Mouse (Mus musculus) ovary, adult 2 months (tissue): Measurements from ENCODE around the gene Gigyf1. TPM values are rescaled to one million over a fixed set of nuclear protein-coding genes. Genes with fewer than 3 reads are reported as not detected.

Experiments
- polyA plus RNA-seq: library from polyadenylated mRNA; depleted of rRNA; stranded (reverse); fragments of >200 nt; gene quantifications from 2 replicates; pipeline ENCODE4 v1.2.3, GENCODE M21; 2012; rRNA removed

Gene Gigyf1
- 49.3 and 49.4 TPM in 2 replicates for polyA plus RNA-seq

GRCm38 (mm10) chr5:137518436-137518835 is at the start of gene Gigyf1:
Gene Gigyf1, plus strand, starts transcription at chr5:137518548.

DNA sequence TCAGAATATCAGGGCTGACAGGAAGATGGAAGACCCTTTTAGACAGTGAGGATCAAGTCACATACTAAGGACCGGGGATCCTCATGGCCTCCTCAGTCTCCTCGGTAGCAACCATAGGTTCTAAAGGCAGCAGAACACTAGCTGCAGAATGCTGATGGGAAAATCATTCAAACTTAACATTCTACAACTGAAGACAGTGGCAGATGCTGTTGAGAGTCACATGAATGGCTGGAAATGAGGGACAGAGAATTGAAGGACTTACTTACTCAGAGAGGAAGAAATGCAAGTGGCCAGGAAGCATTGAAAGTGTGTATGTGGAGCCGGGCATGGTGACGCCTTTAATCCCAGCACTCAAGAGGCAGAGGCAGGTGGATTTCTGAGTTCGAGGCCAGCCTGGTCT is 41.4 kb upstream of the Gigyf1 start, which contains the start of gene Zan:
Gene Zan, minus strand, starts transcription at position 101 of the 400 bp plus-strand sequence.

GRCm38 (mm10) chr5:137501709-137502666 is 16.4 kb upstream of the Gigyf1 start, which contains the start of gene Pop7:
Gene Pop7, minus strand, starts transcription at chr5:137502518.

GRCm38 (mm10) chr5:137533117-137533827 is 14.9 kb downstream of the Gigyf1 start, which contains the start of the genes Epo and Gnb2:
Gene Epo, minus strand, starts transcription at chr5:137533242.
Gene Gnb2, minus strand, starts transcription at chr5:137533510.

GRCm38 (mm10) chr5:137553411-137553837 is 35.1 kb downstream of the Gigyf1 start, which contains the start of gene Actl6b:
Gene Actl6b, plus strand, starts transcription at chr5:137553517.

DNA sequence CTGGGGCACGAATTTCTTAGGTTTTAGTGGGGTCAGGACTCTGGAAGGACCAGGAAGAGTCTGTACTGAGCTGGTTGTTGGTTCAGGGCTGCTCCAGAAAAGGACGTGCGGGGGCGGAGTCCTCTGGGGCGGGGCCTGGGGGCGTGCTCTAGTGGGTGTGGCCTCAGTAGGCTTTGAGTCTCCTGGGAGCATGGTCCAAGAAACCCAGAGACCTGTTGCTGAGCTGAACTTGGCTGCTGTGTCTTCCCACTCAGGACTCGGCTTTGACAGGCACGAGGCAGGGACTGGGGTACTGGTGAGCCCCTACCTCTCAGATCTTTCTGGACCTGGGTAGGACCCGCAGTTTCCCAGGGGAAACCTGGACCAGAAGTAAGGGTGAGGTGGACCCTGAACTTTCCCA is 51.3 kb downstream of the Gigyf1 start, which contains the start of gene Tfr2:
Gene Tfr2, plus strand, starts transcription at position 176 of the 400 bp plus-strand sequence.

Other genes starting within 250 kb of the Gigyf1 start
- gene Ache, start 231.0 kb upstream of the Gigyf1 start, polyA plus RNA-seq: 1.2 and 1.3 TPM in 2 replicates
- gene Ufsp1, start 223.9 kb upstream of the Gigyf1 start, polyA plus RNA-seq: 12.0 and 14.2 TPM in 2 replicates
- gene Srrt, start 210.9 kb upstream of the Gigyf1 start, polyA plus RNA-seq: 163 and 171 TPM in 2 replicates
- 99.6 and 100.0 TPM in 2 replicates for gene Trip6, start 204.1 kb upstream of the Gigyf1 start, polyA plus RNA-seq
- gene Slc12a9, start 185.0 kb upstream of the Gigyf1 start, polyA plus RNA-seq: 33.8 and 36.0 TPM in 2 replicates
- gene Ephb4, start 168.4 kb upstream of the Gigyf1 start, polyA plus RNA-seq: 77.9 and 78.8 TPM in 2 replicates
- gene Zan, start 41.5 kb upstream of the Gigyf1 start, polyA plus RNA-seq: 0.28 and 0.45 TPM in 2 replicates
- 50.2 and 64.6 TPM in 2 replicates for gene Pop7, start 16.0 kb upstream of the Gigyf1 start, polyA plus RNA-seq
- gene Epo, start 14.7 kb downstream of the Gigyf1 start, polyA plus RNA-seq: 0.60 TPM in 1 of 2 replicates, not detected in the other
- gene Gnb2, start 15.0 kb downstream of the Gigyf1 start, polyA plus RNA-seq: 1,508 and 1,755 TPM in 2 replicates
- gene Actl6b, start 35.0 kb downstream of the Gigyf1 start, polyA plus RNA-seq: 0.08 TPM in 1 of 2 replicates, not detected in the other
- 1.9 TPM in 2 replicates for gene Tfr2, start 51.3 kb downstream of the Gigyf1 start, polyA plus RNA-seq
- gene Mospd3, start 82.5 kb downstream of the Gigyf1 start, polyA plus RNA-seq: 134 and 156 TPM in 2 replicates
- gene Pcolce, start 95.2 kb downstream of the Gigyf1 start, polyA plus RNA-seq: 434 and 514 TPM in 2 replicates
- 0.93 and 0.97 TPM in 2 replicates for gene Fbxo24, start 110.5 kb downstream of the Gigyf1 start, polyA plus RNA-seq
- gene Lrch4, start 110.6 kb downstream of the Gigyf1 start, polyA plus RNA-seq: 47.7 and 50.0 TPM in 2 replicates
- gene Gm20605, start 110.6 kb downstream of the Gigyf1 start, polyA plus RNA-seq: 33.5 and 36.4 TPM in 2 replicates
- gene Sap25, start 122.8 kb downstream of the Gigyf1 start, polyA plus RNA-seq: 94.8 and 112 TPM in 2 replicates
- 7.2 and 7.5 TPM in 2 replicates for gene Irs3, start 127.2 kb downstream of the Gigyf1 start, polyA plus RNA-seq
- 33.2 and 38.9 TPM in 2 replicates for gene Agfg2, start 166.2 kb downstream of the Gigyf1 start, polyA plus RNA-seq
- 10.9 and 13.2 TPM in 2 replicates for gene Nyap1, start 223.1 kb downstream of the Gigyf1 start, polyA plus RNA-seq
- 135 and 151 TPM in 2 replicates for gene Tsc22d4, start 227.2 kb downstream of the Gigyf1 start, polyA plus RNA-seq